Mouse (Mus musculus) heart, adult 8-10 months (tissue): Measurements from ENCODE around the gene Sox13. TPM values are rescaled to one million over a fixed set of nuclear protein-coding genes. Genes with fewer than 3 reads are reported as not detected.
"Not testable (repeated sequence)": the region's sequence is repeated elsewhere in the genome, so short reads cannot be mapped to it uniquely, and the experiment has no call there.

Experiments used
- DNase-seq: peaks from one replicate; pipeline ENCODE4 v3.0.0; 2022; ENCODE audit warnings: low spot score
- total RNA-seq, 4 experiments: library from RNA; stranded (reverse); gene quantifications; 2 replicates each; pipeline ENCODE4 v1.2.4; 2022

Sox13 gene
- total RNA-seq, 4 experiments from 2014 or later = 11.0 to 14.4 (median 13.9) TPM

DNA sequence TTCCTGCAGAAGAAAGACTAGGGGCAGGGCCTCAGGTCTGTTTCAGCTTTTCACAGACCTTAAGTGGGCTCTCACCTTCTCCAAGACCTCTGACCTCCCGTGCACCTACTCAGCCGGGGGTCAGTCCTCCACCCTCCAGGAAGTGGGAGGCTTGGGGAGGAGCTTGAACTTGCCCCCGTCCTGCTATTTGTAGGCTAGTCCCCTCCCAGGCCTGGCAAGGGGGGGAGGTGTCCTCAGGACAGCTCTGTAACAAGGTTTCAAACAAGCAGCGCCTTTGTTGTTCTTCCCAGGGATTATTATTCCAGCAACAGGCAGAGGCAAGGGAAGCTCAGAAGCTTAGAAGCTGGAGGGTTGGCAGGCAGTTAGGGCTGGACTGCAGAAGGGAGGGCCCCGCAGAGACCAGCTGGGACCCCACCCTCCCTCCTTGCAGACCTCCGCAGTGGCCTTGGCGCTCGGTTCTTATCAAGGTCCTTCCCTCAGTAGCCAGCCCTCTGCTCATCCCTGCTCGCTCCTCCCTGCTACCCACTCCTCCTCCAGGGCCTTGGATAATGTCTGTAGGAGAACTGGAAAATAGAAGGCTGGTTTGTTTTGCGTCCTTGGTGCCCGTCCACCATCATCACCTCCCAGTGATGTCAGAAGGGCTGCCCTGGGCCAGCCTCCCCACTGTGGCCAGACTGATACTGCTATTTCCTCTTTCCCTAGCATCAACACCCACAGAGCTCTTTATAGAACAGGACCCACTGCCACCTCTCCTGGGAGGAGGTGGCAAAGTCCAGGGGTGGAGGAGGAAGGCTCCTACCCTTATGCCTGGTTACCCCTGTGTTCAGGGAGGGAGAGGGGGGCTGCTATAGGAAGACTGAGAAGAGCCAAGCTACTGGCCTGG, 56.3 kb downstream of the Sox13 start:
- DNase-seq = no peak

DNA sequence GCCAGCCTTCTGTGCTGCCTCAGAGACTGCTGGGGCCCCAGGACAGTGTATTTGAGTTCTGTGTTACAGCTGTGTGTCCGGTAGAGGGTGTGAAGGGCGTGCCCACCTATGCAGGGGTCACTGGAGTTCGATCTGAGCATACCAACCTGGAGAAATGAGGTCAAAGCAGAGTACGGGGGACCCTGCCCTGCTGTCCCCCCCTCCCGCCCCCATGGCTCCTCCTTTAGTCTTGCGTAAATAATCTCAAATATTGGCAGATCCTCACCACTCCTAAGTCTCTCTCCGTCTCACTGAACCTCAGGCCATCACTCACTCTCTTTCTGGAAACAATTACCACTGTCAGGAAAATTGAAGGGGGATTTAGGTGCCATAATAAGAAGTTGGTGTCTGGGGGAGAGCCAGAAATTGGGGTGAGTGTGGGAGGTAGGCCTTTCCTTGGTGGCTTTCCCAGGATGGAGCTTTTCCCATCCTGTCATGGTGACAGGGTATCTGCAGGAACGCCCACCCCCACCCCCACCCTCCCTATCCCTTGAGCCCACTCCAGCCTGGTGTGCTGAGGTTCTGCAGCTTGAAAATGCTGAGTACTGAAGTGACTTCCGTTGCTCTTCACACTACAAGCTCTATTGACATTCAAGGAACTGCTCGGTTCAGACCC, 57.1 kb downstream of the Sox13 start:
- no peak for DNase-seq

DNA sequence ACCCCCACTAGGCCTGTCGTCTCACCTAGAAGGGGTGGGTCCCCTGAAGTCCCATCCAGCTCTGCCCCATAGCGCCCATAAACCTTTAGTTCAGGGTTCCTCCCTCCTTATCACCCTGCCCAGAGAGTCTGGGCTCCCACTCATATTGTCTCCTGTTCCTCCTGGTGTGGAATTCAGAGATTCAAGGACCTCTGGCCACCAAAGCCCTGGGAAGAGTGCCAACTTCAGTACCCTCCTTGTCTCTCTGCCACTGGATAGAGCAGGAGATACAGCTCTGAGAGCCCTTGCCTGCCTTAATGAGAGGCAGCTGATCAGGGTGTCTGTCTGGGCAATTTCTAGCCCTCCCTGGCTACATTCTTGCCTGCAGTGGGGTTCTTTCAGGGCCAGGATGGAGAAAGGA, 59.3 kb downstream of the Sox13 start:
- no peak for DNase-seq

DNA sequence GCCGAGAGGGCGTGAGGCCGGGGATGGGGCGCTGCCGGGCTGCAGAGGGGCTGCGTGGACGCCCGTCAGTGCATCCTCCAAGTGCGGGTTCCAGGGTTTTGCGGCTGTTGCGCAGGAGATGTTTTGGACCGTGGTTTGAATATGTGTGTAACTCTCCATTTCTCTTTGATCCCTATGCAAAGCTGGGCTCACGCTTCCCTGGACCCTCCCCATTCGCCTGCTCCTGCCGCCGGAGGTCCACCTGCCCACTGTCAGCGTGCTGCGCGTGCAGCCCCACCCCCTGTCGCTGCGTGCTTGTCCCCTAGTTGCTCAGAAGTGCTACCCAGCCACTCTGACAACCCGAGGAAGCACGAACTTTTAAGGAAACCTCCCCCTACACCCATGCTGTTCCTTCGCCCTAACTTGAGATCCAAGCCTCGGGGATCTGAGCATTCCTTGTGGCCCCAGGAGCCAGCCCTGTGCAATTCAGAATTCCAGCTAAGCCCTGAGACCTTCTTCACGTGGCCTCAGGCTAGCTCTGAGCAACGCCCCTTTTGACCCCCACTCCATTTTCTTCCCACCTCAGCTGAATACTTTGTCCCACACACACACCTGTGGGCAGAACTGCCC, 60.1 kb downstream of the Sox13 start:
- DNase-seq = no peak

DNA sequence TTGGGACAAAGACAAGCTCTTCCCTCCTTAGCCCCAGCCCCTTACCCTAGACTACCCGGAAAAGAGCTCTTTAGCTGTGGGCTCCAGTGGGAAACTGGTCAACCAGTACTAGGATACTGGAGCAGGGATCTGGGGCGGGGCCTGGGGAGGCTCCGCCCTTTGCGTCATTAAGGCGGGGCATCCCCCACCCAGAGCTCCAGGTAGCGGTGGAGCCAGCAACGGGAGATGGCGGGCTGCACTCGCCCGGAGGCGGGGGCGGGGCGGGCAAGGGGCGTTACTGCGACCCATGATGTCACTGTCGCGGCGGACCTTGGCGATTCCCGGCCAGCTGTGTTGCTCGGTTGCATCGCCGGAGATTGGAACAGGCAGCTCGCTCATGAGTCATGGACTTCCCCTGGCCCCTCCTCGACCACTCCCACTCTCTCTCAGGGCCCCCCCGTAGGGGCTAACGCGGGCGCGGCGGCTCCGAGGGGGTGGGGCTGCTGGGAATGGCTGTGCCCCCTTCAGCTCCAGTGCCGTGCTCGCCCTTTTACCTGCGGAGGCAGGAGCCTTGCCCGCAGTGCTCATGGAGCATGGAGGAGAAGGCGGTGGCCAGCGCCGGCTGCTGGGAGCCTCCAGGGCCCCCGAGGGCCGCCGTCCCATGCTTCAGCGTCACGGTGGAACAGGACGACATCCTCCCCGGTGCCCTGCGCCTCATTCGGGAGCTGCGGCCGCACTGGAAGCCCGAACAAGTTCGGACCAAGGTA, 60.7 kb downstream of the Sox13 start, which contains the start of gene Etnk2:
Etnk2 (plus strand) TSS at position 297 of the 746 bp plus-strand sequence.
- peak; percentile 65 for DNase-seq

DNA sequence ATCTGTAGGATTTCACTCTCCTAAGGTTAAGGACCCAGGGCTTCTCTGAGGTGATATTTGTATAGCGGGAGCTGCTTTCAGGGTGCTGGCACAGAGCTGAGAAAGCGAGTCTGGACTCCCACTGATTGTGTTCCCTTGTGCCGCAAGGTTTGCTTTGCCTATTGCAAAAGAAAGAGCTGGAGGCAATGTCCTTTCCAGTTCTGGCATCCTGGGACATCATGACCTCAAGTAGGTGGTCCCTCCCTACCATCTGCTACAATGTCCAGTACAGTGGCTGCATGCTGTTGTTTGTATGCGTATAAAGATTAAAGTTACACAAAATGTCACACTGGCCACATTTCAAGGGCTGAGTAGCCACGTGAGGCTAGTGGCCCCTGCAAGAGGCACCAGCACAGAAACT, 62.1 kb downstream of the Sox13 start:
- no peak for DNase-seq

DNA sequence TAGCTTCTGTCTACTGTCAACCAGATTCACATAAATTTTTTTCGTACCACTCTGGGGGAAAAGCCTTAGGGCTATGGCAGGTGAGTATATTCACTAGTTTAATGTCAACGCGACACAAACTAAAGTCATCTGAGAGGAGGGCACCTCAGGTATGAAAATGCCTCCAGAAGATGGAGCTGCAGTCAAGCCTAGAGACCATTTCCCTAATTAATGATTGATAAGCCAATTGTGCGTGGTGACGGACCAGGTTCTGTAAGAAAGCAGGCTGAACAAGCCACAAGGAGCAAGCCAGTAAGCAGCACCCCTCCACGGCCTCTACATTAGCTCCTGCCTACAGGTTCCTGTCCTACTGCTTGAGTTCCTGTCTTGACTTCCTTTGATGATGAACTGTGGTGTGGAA, 63.2 kb downstream of the Sox13 start:
- no peak for DNase-seq

DNA sequence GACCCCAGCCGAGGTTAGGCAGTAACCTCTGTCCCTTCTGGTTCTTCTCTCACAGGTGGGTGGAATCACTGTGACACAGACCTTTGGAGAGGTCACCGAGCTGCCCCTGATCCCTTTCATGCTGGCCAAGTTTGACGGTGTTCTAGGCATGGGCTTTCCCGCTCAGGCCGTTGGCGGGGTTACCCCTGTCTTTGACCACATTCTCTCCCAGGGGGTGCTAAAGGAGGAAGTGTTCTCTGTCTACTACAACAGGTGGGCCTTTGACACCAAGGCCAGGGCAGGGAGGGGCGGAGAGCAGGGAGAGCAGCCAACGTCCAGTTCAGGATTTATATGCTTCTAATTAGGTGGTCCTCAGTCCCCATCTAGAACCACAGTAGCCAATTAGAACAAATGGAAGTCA, 67.8 kb downstream of the Sox13 start:
- DNase-seq = no peak

DNA sequence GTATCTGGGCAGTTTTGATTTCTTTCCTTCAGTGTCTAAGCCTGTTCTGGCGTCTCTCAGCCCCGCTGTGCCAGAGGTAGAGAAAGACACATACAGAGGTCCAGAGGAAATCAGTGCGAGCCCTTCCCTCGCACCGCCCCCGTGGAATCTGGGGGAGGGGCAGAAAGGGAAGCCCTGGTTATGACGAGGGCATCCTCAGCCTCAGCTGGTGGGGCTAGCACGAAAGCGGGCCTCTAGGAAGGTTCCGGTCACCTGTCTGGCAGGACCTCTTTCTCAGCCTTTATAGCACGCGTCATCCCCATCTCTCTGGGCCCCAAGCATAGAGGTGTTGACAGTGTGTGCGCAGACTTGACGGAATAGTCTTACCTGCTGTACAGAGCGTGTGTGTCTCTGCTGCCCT, 68.3 kb downstream of the Sox13 start:
- no peak for DNase-seq

DNA sequence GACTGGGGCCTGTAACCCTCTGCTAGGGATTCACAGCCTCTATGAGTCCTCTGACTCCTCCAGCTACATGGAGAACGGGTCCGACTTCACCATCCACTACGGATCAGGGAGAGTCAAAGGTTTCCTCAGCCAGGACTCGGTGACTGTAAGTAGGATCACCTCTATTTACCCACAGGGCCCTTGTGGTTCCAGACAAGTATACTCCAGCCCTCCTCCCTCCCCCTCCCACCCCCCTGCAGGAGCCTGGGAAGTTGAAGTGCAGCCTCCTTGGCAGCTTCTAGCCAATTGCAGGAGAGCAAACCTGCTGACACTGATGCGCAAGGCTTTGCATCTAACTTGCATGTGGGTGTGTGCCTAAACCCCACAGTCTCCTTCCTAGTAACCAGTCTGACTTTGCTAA, 68.7 kb downstream of the Sox13 start:
- DNase-seq = no peak

DNA sequence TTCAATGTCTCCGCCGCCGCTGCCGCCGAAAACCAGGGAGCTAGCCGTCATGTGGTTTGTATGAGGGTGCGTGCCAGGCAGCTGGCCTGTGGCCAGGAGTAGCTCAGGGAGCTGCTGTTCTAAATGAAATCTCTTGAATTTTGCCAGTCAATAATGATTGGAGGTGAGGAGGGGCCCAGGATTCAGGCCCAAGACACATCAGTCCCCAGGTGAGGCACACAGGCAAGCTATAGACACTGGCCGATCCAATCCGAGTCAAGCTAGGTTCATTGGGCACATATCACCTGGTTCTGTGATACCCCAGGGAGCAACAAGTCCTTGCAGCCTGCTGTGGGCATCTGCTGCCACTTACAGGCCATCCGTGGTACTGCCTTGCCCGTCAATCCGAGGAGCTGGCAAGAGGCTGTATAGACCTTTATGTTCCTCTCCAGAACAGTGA, 70.8 kb downstream of the Sox13 start:
- peak; percentile 67 for DNase-seq

DNA sequence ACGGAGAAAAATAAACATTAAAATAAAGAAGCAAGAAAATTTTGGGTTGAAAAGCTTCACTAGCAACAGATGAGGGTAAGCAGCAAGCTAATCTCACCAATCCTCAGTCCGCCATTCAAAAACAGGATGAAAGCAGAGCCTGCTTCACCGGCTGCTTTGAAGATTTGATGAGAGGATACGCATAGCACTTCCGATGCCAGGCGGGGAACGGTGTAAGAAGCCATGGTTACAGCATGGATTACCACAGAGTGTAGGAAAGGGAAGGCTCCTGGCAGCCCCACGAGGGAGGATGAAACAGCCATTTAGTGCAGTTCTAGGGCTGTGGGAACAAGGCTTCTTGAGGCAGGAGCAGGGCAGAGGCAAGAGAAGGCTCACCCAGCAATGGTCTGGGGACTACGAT, 72.4 kb downstream of the Sox13 start:
- no peak for DNase-seq

DNA sequence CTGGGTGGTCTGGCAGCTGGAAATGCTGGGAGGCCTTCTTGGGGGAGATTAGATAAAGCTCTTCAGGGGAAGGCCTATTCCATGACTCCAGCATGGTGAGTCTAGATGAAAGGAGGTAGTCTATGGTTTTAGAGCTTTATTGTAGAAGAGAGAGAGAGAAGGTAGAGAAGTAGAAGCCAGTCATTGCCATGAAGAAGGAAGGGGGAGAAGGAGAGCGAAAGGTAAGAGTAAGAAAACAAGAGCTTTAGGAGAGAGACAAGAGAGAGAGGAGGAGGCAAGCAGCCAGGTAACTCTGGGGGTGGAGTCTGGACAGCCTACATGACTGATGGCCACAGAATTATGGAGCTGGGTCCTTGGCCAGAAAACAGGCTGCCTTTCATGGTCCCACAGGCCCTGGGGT, 74.0 kb downstream of the Sox13 start, which contains the start of gene Ren1:
Ren1 (plus strand) TSS at position 301 of the 400 bp plus-strand sequence.
- no peak for DNase-seq

DNA sequence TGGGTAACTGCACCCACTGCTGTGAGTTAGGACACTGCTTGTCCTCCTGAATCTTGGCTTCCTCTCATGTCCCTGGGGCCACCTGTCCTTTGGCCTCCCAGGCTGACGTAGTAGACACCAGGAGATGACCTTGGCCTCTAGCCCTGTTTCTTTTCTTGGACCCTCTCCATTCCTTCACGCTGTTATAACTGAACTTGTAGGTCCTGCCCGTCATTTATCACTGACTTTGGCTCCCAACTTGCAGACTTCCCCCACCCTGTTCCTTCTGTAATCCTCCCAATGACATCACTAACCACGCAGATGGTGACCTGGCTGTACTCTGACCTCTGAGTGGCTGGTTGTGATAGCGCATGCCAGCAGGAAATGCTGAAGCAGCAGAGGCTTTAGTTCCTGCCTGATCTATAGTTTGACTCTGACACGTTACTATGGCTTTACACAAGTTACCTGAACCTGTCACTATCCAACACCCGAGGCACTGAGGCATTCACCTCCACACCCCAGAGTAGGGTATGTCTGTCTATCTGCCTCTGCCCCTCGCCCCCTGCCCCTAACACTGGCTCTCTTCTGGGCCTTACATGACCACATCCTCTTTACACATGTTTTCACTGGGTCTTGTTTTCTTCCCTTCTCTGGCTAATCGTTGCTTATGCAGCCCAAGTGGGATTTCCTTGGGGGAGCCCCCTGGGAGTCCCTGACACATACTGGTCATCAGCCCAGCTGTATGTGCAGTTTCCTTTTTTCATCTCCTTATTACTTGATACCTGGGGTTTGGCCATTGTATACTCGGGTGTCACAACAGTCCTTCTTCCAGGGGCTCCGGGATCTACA, 76.3 kb downstream of the Sox13 start:
- DNase-seq = no peak

DNA sequence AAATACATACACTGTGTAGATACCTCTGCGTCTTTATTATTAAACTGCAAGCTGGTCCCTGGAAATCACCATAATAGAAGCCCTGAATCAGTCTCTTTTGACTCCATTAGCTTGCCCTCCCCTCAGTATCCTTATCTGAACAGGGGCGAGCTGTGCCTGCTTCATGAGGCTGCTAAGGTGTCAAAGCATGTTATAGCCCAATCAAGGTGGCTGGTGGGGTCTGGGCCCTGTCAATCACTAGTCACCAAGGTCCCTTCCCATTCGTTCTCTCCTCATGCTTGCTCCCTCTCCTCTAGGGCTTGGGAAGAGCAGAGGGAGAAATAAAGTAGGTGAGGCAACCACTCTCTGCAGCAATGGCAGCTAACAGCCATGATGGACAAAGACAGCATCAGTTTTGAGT, 77.0 kb downstream of the Sox13 start:
- DNase-seq = no peak

DNA sequence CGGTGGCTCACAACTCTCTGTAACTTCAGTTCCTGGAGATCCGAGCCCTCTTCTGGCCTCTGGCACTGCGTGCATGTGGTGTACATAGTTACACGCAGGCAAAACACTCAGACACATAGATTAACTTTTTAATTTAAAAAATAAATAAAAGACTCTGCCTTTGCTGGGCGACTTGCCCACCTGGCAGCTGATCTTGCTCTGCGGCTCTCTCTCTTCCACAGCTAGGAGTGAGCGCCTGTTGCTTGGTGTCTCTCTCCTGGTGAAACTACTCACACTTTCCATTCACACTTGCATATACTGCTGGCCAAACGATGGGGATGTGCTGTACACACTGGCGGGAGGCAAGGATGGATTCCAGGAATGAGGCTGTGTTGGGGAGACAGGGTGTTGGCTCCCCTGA, 77.6 kb downstream of the Sox13 start:
- DNase-seq = no peak

DNA sequence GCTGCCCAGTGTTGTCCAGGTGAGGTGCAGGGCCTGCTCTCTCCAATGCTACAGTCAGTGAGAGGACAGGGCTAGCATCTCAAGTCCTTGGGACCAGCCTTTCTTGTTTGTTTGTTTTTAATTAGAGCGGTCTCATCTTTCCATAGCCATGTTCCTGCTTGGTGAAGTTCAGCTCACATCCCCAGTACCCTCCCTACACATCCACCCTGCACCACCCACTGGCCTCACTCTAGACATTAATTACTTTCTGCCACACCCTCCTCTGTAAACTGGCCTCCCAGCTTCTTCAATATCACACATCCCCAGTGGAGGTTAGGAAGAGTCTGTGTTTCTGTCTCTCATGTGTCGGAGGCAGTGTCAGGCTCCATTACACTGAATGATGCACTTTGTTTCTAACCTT, 79.8 kb downstream of the Sox13 start:
- no peak for DNase-seq

DNA sequence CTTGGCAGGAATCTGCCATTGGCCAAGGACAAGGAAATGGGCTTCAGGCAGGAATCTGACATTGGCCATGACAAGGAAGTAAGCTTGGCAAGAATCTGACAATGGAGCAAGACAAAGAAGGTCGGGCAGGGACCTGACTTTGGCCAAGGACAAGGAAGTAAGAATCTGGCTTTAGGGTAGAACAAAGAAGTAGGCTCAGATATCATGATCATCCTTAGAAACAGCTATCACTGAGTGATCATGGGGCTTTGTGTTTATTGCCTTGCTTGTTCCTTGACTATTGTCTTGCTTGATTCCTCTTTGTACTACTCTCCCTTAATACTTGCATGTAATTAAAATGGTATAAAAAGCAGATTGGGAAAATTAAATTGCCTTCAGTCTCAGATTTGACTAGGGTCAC, 83.8 kb downstream of the Sox13 start:
- DNase-seq = not testable (repeated sequence)

DNA sequence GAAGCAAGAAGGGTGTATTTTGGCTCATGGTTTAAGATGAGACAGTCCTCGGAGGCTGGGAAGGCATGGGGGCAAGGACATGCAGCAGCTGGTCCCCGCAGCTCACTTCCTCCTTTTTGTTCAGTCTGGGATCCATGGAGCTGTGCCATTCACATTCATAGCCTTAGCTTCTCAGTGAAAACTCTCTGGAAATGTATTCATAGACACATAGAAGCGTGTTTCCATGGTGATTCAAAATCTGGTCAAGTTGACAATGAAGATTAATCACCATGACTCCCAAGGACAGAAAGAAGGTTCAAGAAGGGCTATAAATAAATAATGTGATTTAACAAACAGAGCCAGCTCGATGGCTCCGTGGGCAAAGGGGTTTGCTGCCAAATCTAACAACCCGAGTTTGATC, 90.2 kb downstream of the Sox13 start:
- DNase-seq = no peak

DNA sequence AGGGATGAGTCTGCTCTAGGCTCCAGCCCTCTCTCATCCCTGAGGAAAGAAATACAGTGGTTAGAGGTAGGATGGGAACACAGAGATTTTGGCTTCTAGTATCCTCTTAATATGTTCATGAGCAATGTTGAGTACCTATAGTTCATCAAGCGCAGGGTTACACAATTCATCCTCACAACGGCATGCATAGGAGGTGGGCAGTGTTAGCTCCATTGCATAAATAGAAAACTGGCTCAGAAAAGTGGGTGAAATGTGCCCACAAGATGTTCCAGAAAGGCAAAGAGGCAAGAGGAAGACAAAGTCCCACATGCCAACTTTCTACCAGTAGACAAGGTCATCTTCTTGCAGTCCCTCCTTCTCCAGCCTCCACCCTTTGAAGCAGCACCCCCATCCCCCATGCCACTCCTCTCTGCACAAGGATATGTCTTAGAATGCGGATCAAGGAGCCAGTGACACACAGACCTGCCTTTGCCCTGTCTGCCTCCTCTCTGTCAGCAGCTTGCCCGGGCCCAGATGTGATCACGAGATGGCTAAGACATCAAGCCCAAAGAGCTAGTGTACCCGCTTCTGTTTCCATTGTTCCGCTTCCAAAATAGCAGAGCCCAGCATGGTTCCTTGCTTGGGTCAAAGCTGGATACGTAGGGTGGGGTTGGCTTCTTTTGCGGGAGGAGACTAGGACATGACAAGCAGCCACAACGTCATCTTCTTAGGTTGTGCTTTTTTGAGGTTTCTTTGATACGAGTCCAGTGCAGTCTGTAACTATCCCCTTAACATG, 91.3 kb downstream of the Sox13 start:
- DNase-seq = no peak
